Mouse (Mus musculus) kidney, postnatal 14 days (tissue): ENCODE results near the gene Gpc5.

ENCODE experiments used
- DNase-seq: peaks from one replicate; pipeline ENCODE4 v3.0.0; 2022; ENCODE audit warnings: mixed read lengths

Gene Gpc5

DNA sequence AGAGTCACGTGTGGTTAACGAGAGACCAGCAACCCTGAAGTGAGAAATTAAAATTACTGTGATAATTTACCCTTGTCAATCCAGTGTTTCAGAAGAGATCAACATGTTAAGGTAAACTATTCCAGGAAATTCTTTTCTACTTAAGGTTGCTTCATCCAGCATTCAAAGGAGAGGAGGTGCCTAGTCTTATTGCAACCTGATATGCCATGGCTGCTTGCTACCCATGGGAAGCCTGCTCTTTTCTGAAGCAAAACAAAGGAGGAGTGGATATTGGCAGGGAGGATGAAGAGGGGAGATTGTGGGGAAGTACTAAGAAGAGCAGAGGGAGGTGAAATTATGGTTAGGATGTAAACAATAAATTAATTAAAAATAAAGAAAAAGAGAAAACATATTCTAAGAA, 15.5 kb downstream of the Gpc5 start:
- DNase-seq = no peak

DNA sequence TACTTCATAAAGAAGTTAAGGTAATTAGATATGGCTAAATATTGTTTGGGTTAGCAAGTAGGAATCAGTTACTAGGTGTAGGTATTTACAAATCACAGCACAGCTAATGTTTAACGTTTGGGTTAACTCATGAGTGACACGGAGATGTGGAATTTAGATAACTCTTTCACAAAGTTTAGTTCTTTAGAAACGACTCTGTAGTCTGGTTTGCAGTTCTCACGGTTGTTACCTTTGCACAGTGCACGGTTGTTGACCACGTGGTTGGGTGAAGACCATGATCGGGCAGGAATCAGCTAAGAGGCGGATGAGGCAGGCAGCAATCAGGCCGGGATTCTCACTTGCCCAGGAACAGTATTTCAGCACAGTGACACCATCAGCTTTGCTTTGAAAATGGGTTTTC, 26.6 kb downstream of the Gpc5 start:
- peak; percentile 32 for DNase-seq

DNA sequence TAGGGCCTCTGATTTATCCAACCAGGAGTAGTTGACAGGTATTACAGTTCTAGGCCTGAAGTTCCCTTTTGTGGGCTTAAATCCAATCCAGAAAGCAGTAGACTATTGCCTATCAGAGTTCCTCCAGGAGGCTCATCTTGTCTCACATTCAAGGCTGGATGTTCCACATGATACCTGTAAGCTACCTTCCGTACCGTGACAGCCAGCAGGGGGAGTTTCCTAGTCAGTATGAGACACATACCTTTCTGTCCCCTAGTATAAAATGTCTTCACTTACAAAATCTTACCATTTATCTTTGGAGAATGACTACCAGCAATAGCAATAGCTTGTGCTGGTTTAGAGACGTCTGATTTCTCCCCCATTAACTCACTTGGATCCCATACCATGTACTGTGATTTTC, 56.8 kb downstream of the Gpc5 start:
- peak; percentile 3 for DNase-seq

DNA sequence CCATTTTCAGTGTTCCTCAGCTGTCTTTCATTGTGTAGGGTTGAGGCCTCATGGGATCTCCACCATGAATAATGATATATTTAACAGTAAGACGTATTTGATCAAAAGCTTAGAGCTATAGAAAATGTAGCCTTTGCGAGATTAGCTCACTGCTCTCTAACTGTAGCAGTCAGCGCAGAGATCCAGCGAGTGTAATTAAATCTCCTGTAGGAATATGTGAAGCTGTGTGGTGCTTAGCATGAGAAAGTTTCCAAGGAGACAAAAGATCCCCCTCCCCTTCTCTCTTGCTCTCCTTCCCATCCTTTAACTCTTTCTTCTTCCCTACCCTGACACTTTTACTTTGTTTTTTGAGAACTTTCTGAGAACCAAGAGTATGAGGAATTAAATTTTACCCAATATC, 64.6 kb downstream of the Gpc5 start:
- no peak for DNase-seq

DNA sequence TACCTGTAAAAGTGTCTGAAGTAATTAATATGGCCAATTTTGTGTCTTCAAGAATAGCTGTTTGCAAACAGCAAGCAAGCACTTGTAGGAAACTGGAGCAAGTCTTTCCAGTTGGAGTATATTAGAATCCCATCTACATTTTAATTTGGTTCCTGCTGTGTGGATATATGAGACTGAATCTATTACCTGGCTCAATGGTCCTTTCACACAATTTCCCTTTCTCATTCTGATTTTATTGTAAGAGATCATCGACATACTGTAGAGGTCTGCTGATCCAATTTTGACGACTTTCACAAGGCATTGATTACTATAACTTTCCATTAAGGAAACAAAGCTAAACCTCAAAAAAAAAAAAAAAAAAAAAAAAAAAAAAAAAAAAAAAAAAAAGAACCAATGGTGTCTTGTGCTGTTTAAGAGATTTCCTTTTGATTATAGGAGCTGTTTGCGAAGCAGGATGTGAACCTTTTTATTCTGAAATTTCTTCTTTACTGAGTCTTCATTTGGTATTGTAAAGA, 85.4 kb downstream of the Gpc5 start:
- DNase-seq = no peak

DNA sequence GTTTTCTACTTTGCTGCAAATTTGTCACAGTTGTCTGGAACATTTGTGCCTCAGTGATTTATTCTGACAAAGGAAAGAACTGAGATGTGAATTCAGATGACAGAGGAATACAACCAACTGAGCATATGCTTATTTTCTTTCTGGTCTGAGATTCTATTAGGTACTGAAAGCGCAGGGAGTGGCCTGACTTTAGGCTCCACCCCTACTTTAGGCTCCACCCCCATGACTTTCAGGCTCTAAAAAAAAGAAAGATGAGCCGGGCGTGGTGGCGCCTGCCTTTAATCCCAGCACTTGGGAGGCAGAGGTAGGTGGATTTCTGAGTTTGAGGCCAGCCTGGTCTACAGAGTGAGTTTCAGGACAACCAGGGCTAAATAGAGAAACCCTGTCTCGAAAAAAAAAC, 87.9 kb downstream of the Gpc5 start:
- no peak for DNase-seq

DNA sequence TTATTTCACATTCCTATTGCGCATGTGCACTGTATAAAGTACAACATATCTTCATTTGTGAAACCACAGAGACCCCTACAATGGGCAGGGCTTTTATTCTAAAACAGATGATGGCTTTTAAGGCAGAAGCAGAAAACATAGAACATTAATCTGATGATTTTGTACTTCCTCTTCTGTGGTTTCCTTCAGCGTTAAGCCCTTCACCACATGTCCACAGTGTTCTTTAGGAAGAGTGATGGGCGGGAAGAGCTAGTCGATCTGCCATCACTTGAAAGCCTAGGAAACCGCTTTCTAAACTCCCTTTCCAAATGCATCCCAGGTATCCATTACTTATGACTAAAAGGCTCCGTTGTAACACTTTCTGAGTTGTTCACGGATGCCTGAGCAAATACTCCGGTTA, 96.2 kb downstream of the Gpc5 start:
- no peak for DNase-seq

DNA sequence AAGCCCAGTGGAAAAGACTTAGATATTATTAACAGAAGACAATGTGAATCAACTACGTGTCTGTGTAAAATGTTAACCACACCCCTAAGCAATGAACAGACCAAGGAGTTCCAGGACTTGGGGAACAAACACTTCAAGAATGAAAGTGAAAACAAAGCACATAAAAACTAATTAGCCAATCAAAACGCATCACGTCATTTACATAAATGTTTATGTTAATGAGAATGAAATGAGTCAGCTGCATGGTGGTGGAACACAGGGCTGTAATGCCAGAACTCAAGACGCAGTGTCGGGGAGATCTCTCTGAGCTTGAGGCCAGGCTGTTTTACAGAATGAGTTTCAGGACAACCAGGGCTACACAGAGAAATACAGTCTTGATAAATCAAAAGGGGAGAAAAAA, 136.1 kb downstream of the Gpc5 start:
- no peak for DNase-seq

DNA sequence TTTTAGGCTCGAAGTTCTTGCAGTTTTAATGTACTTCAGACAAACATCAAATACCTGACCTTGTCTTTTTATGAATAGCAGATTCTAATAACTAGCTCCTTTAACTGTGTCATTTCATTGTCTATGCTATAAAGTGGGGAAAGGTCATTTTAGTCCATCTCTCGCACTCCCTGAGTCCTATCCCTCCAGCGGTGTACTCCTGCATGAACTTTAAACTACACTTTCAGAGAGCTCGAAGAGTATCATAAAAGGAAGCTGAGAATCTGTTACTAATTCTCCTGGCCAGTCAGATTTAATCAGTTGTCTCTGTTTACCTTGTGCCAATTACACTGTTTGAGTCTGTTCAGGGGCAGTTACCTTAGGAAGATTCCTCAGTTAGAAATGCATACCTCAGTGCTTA, 144.4 kb downstream of the Gpc5 start:
- no peak for DNase-seq

DNA sequence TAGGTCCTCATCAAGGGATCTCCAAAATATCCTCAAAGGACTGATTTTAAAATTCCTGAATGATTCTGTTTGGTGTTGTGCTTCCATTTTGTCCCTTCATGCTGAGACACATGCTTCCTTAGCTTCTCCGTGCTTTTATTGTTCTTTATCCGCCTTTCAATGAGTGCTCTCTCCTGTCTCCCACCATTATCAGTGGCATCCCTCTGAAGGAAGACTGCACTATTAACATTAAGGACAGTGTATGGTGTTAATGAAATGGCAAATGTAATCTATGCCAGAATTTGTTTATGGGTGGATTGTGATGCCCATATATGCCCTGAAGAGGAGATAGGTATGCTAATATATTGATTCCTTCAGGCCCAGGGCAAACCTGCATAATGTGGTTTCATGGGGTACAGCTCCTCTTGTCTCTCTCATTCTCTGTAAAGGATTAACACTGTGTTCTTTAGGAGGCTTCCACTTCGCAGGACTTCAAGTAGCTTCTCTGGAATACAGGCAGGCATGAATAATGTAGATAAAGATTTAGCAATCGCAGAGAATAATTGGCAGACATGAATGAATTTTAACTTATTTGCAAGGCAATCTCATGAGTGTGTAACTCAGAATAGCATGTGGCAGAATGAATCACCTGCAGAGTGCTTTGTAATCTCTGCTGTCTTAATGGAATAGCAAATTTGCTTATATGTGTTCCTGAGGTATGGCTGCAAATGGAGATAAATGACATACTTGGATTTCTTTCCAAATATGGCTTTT, 148.8 kb downstream of the Gpc5 start:
- no peak for DNase-seq

DNA sequence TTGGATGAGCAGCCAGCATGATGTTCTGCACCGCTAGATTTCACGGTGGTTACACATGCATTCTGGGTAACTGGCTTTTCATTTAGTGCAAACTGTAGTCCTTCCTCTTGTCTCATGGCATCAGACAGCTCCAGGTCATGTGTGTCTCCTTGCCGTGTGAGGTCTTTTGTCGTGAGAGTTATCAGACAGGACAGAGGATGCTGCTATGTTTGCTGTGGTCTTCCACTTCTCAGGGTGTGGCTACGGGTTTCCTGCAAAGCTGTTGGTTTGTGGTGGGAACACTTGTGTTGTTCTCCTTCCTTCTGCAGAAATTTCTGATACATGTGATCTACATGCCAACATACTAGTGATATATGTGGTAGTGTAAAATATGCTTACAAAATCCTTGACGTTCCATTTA, 158.5 kb downstream of the Gpc5 start:
- DNase-seq = no peak

DNA sequence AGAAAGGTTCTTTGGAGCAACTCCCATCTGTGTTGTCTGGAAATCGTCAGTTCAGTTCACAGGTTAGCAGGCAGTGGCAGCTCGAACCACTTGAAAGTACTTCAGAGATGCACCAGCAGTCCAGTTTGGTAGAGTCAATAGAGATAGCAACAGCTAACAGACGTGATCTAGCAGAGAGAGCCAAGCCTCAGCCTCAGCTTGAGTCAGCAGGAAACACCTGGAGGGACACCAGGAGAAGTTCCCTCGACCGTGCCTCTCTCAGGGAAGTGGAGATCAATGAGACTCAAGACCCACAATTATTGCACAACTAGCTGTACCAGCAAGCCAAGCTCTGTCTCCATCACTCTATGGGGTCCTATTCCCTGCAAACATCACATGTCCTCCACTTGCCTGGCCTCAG, 159.8 kb downstream of the Gpc5 start:
- no peak for DNase-seq

DNA sequence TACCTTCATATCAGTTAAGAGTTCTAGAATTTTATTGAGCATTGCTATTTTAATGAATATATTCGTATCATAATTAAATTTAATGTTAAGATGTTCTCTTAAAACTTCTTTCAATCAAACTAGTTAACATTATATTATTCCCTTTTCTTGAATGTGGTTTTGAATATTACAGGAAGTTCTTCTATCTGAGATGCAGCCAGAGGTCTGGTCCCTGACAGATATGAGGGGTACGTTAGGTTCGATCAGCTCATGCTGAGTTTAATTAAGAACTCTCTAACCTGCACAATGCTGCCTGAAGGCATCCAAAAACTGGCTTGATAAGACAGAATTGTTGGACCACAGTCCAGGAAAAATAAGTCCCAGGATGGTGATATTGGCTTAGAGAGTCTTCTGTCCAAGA, 161.1 kb downstream of the Gpc5 start:
- DNase-seq = no peak

DNA sequence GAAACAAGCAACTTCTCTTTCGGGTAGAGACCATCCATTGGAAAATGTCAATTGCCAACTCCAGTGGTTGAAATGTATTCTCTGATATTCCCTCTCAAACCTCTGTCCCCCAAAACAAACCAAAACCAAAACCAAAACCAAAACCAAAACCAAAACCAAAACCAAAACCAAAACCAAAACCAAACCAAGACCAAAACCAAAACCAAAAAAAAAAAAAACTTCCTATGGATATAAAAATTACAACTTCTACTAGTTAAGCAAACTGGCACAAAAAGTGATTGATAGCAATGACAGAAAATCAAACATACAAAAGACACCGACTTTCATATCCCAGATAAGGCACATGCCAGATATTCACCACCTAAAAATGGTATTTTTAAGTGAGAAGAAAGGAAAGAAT, 161.7 kb downstream of the Gpc5 start:
- no peak for DNase-seq

DNA sequence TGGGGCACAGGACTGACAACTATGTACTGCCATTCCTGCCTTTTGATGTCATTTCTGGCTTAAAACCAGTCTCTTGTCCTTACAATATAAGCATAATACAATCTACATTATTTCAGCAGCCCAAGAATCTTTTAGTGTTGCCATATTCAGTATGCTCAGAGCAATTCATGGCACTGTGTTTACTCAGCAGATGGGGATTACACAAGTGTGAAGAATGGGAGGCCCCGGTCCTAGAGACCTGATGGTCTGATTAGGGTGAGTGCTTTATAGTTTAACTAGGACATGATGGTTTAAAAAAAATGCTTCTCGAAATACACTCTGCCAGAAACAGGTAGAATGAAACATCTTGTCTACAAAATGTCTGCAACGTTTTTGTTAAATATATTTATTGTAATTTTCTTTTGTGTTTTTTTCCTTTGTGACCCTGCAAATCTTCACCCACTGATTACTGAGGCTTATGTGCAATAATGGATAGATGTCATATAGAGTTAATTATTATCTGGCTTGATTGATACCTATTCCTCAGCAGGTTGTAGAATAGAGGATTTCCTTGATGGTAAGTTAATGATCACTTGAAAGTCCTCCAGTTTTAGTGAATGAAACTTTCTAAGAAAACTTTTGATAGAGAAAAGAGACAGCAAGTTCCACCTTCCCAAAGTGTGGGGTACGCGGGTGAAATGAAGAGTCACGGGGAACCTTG, 177.8 kb downstream of the Gpc5 start:
- DNase-seq = no peak

DNA sequence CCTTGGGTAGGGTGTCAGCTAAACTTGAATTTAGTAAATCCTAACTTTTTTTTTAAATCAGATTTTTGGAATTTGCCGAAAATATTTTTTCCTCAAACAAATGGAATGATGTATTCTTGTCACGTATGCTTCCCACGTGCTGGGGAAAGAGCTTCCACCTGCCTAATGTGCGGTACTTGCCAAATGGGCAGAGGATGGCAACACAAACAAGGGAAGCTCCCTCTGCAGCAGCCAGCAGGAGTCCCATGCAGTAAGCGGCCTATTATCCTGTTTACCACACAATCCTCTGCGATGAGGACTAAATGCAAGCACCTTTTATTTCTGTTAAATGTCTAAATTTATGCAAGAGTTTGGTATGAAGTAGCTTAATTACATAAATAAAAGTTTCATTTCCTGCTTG, 178.4 kb downstream of the Gpc5 start:
- DNase-seq = no peak

DNA sequence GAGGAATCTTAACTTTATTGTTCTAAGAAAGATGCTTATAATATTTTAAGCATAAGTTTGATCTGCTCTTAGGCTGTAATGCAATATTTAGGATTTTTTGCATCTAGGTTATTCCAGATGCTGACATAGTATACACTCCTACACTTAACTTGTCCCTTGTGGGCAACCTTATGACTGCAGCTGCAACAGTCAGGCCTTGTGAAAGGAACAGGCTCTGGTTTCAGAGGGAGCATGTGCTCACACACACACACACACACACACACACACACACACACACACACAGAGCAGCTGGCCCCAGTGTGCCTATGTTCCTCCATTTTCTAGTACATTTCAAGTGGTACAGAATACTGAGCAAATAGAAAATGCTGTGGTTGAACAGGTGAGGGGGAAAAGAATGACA, 190.8 kb downstream of the Gpc5 start:
- DNase-seq = no peak

DNA sequence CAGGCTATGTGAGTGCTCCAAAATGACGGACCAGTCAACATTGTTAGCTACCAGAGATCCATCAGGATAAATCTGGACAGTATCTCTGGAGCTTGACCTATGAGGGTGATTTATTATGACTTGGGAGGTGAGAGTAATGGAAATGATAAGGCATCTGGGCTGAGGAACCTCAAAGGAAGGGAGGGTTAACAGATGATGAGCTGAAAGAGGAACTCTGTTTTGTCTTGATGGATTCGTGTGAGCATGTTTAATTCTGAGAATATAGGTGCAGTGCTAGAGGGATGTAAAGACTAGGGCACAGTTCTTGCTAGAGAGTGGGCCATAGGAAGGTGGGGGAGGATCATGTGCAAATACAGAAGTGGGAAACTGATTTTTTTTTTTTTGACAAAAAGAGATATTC, 232.2 kb downstream of the Gpc5 start:
- no peak for DNase-seq

DNA sequence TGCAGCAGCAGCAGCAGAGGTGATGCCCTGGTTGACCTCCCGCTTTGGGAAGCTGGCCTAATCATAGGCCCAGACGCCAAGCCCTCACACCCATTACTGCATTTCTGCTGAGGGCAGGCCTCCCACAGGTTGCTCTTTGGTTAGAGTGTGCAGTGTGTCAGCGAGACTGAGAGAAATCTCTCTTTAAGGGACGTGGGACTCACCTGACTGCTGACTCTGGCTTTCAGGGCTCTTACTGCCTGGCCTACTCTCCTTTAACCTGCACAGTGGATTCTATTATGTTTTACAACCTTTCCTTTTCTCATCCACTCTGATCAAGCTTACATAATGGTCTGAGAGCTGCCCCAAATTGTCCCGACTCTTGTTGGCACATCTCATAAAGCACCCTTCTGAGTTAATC, 234.4 kb downstream of the Gpc5 start:
- DNase-seq = no peak

DNA sequence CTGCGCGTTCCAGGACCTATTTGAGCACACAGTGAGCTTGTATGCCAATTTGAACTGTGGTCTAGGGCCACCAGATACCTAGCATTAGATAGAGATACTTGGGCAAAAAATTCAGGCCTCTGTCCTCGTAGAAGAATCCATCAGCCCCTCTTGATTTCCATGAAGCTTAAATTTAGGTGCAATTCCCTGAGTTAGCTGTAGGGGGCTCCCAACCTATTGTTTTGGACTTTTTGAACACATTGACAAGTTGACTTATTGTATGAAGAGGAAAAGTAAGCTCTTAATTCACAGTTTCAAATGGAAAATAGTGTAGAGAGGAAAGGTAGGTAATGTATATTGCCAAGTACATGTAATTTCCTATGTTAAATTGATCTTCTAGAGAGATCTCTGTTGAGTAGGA, 247.1 kb downstream of the Gpc5 start:
- no peak for DNase-seq

DNA sequence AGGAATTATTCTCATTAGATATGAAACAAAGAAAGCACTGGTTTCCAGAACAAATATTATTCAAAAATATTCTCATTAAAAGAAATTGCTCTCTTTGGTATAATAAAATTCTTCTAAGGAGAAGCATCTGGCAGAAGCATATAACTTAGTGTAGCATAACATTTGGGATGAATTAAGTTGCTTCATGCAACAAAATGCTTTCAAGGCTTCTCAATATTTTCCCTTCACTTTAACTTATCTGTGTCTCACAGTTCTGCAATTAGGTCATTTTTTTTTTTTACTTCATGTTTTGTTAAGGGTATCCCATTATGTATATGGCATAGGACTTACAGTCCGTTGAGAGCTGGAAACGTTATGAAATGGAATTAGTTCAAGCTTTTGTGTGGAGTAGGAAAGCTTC, 250.6 kb downstream of the Gpc5 start:
- no peak for DNase-seq

DNA sequence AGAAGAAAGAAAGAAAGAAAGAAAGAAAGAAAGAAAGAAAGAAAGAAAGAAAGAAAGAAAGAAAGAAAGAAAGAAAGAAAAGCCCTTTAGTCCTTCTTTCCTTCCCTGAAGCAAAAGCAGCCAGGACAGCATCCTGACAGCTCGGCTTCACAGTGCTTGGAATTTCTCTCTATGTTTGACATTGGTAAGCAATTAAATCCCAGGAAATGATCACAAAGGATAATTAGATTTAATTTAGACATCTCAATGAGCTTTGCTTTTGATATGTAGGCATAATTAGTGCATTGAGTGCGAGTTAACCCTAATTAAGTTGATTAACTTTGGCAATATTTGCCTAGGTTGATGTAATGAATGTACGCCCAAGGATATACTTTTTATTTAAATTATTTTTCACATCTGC, 257.4 kb downstream of the Gpc5 start:
- DNase-seq = no peak

DNA sequence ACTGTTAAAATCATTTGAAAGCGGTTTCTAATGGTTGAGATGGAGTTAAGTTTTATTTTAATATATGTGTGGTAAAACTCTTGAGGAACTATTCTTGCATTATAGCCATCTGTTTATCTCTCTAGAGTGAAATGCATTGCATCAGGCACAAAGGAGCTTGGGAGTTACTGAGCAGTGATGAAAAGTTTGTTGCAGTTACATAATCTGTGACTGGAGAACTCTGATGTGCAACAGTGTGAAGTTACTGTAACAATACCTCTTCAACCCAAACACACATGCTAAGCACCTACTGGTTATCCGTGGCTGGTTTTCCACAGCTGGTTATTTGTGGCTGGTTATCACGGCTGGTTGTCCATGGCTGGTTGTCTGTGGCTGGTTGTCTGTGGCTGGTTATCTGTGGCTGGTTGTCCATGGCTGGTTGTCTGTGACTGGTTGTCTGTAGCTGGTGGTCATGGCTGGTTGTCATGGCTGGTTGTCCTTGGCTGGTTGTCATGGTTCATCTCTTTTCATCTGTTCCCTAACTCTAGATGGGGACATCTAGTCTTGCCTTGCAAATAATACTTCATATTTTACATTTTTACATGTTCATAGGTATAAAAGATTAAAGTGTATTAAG, 273.4 kb downstream of the Gpc5 start:
- DNase-seq = no peak

DNA sequence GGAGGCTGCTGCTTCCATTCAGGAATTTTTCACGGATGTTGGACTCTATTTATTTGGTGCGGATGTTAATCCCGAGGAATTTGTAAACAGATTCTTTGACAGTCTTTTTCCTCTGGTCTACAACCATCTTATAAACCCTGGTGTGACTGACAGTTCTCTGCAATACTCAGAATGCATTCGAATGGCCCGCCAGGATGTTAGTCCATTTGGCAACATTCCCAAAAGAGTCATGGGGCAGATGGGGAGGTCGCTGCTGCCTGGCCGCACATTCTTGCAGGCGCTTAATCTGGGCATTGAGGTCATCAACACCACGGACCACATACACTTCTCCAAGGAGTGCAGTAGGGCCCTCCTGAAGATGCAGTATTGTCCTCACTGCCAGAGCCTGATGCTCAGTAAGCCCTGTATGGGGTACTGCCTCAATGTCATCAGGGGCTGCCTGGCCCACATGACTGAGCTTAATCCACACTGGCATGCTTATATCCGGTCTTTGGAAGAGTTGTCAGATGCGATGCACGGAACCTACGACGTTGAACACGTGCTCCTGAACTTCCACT, 277.7 kb downstream of the Gpc5 start:
- DNase-seq = peak; percentile 10
